Mouse (Mus musculus): Measurements from ENCODE around the gene Vat1l.

Gene Vat1l

GRCm38 (mm10) chr8:114399273-114399672 lies 193.9 kb downstream of the Vat1l start:
- no peak for DNase-seq (ENCODE audit: low spot score)

DNA sequence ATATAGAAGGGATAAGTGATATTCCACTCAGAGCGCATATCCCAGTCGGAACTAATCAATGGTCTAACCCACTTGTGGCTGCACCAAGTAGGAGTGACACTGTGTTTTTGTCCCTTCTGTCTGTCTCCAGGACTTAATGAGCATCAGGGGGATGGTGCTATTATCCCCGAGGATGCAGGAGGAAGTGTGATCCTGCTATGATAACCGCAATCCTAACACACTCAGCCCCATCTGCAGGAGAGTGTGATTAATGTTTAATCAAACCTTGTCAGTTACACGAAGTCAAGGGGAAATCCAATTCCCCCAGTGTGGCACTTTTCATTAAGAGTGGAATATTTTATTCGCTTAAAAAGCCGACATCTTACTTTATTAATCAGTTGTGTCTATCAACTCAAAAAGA lies 196.3 kb downstream of the Vat1l start:
- no peak for DNase-seq (ENCODE audit: low spot score)

DNA sequence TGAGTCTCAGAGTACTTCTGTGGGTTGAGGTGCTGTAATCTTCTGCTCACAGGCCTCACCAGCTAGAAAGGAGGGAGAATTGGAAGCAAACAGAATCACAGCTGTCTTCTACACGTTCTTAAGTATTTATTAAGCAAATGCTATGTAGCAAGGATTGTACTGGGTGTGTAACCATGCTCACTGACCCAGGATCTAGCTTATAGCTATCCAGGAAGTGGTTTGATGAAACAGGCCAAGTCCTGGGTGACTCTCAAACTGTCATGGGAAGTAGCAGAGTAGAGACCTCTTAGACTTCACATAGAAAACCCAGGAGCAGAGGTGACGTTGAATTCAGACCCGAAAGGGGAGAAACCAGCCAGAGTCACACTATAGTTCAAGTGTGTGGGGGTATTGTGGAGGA lies 206.0 kb downstream of the Vat1l start:
- no peak for DNase-seq (ENCODE audit: low spot score)

- no peak for DNase-seq (ENCODE audit: low spot score)
Observed at GRCm38 (mm10) chr8:114417786-114418185, 212.4 kb downstream of the Vat1l start, which contains the start of gene Clec3a. Gene Clec3a (plus strand): TSS chr8:114418086.

DNA sequence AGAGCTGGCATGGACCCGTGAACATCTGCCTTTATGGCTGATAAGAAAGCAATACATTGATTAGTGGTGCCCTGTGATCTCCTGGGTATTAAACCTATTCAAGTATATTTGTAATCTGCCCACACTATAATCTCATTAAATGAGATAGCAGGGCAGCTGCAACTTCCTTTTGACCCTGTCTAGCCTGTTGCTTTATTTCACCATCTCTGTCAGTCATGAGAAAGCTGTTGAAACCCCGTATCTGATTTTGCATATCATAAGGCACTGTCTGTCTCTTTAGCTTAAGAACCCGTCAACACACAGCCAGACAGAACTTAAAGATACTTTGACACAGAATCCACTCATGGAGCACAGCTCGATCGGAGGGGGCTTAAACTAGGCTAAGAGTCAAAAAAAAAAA lies 213.1 kb downstream of the Vat1l start:
- no peak for DNase-seq (ENCODE audit: low spot score)

DNA sequence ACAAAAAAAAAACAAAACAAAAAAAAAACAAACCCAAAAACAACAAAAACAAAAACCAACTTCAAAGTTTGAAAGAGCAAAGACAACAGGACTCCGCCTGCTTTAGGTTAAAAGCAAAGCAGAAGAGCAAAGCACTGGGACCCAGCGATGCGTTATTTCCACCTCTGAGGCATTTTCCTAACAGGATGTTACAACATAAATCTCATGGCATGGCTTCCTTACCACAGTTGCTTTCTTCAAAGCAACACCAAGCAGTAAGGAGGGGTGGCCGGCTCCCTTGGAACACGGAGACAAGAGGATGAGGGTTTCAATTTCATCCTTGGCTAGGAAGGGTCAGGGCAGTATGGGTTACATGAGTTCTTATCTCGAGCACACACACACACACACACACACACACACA lies 213.5 kb downstream of the Vat1l start:
- no peak for DNase-seq (ENCODE audit: low spot score)

- DNase-seq (ENCODE audit: low spot score): no peak
Observed at GRCm38 (mm10) chr8:114421544-114421943, 216.1 kb downstream of the Vat1l start.
